Mouse (Mus musculus) stomach, adult 2 months (tissue): ENCODE results near the gene Rcsd1. TPM values are rescaled to one million over a fixed set of nuclear protein-coding genes. Genes with fewer than 3 reads are reported as not detected.

Experiments used
- polyA plus RNA-seq: library from polyadenylated mRNA; depleted of rRNA; stranded (reverse); fragments of >200 nt; gene quantifications from 2 replicates; pipeline ENCODE4 v1.2.3, GENCODE M21; 2012; rRNA removed

Rcsd1 gene
- polyA plus RNA-seq, result 2.1 and 3.8 TPM in 2 replicates

DNA sequence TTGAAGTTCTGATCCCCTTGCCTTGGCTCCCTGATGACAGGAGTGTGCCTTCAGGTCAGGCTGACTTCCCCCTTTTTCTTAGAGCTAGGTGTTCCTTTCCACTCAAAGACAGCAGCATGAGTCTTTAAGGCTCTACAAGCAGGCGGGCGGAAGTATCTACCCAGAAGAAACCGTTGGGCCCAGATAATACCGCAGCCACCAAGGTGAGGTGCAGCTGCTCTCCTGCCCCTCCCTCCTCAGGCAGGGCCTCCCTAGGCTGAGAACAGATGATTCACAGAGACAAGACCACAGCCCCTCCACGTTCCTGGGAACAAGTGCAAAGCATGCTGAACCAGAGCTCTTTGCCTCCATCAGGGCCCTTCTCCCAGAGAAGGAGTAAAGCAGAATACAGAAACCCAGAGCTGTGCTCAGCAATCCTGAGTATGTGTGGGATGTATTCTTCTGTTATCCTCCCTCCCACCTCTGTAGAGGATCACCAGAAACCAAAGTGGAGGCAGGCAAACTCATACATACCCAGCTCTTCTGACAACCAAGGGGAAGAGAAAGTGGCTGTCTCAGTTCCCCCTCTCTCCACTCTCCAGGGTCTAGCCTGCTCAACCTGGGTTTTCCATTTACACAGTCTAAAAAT lies at the start of gene Rcsd1:
TSS of gene Rcsd1 (minus strand) at position 129 of the 628 bp plus-strand sequence.

DNA sequence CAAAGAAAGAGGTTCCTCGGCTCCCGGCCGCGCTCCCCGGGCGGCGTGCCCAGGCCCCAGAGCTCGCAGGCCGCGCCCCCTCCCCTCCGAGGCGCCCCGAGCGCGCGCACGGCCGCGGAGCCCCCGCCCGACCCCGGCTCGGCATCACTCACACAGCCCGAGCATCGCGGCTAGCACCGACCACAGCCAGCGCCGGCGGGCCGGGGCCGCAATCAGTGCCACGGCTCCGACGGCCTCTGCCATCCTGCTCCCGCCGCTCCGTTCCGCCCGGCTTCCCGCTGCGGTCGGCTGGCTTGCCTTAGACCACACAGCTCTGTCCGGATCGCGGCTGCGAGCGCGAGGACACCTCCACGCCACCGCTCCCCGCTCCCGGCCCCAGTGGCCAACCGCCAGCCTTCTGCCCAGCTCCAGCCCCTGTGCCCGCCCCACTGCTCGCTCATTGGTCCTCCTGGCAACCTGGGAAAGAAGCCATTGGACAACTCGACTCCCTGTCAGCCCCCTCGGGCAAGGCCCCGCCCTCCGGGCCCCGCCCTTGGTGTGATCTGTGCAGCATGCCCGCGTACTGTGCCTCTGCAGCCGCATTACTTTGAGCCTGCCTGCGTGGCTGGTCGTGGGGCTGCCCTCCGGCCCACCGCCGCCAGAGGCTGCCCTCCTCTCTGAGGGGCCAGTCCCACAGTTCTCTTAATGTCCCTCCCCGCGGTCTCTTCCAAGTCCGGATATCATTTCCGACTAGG lies 75.2 kb downstream of the Rcsd1 start, which contains the start of gene Mpzl1:
TSS of gene Mpzl1 (minus strand) at position 388 of the 734 bp plus-strand sequence.

Other genes with a start within 250 kb of the Rcsd1 start
- 6.1 and 8.0 TPM in 2 replicates for gene Dcaf6, start 249.3 kb downstream of the Rcsd1 start, polyA plus RNA-seq
- gene Mpc2, start 249.1 kb downstream of the Rcsd1 start, polyA plus RNA-seq, result 49.8 and 98.3 TPM in 2 replicates
- not detected in 2 replicates for gene Adcy10, start 224.6 kb downstream of the Rcsd1 start, polyA plus RNA-seq
- gene Mpzl1, start 75.2 kb downstream of the Rcsd1 start, polyA plus RNA-seq, result 17.0 and 18.1 TPM in 2 replicates
- 44.8 and 109 TPM in 2 replicates for gene Creg1, start 54.0 kb upstream of the Rcsd1 start, polyA plus RNA-seq
- 0.21 and 0.55 TPM in 2 replicates for gene Cd247, start 78.9 kb upstream of the Rcsd1 start, polyA plus RNA-seq